Mouse (Mus musculus): Measurements from ENCODE around the gene Gm49711. TPM values are rescaled to one million over a fixed set of nuclear protein-coding genes. Genes with fewer than 3 reads are reported as not detected.

Gene Gm49711
- polyA plus RNA-seq, 1 experiment from 2014 or later: not detected

DNA sequence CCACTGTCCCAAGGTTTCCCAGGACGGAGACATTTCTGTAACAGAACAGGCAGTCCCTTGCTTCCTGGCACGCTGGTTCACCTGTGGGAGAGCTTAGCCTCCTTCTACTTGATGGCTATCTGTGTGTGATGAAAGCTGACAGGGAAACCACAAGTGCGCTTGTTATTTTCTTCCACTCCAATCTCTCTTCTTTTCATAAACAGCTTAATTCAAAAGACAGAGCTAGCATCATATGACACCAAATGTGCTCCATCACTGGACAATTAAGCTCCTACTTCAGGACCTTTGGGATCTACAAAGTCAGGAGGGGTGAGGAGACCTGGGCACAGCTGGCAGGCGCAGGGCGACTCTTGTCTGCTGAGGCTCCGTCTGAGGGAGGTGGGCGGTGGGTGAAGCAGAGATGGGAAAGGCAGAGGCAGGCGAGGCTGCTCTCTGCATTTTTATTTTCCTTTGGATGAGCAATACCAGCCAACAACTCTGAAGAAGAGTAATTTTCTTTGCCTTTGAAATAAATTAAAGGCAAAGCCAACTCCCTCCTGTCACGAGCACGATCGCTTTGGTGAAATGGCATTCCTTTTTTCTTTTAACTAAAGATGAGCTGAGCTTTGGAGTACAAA, 76.1 kb downstream of the Gm49711 start:
- 74% methylated on average over 11 of the region's 11 CpGs for WGBS (ENCODE audit: insufficient replicate concordance)
- no peak for ATAC-seq
- H3K27ac ChIP-seq: no peak overlapping the region

GRCm38 (mm10) chr16:92136275-92136674, 78.2 kb downstream of the Gm49711 start:
- H3K27ac ChIP-seq: no peak overlapping the region
- H3K9ac ChIP-seq: no peak overlapping the region
- no peak overlapping the region for H3K4me3 ChIP-seq
- no peaks in the 10 kb centered on the region for H3K36me3 ChIP-seq
- H3K9me3 ChIP-seq (replicated peaks): no peaks in the 10 kb centered on the region
- ATAC-seq: no peak
- no peaks in the 10 kb centered on the region for H3K4me1 ChIP-seq
- H3K4me2 ChIP-seq: no peak overlapping the region
- no peaks in the 10 kb centered on the region for H3K27me3 ChIP-seq (replicated peaks)
- 79% methylated on average over 15 of the region's 15 CpGs for WGBS (ENCODE audit: insufficient replicate concordance)

More for the DNA sequence above, 76.1 kb downstream of the Gm49711 start:
- Histone ChIP-seq H3K36me3 (no peaks in the 10 kb centered on the region), H3K27me3 (replicated peaks) (no peaks in the 10 kb centered on the region), H3K9ac (no peak overlapping the region), H3K9me3 (replicated peaks) (no peaks in the 10 kb centered on the region), H3K4me1 (no peaks in the 10 kb centered on the region), H3K4me2 (no peak overlapping the region), H3K4me3 (no peak overlapping the region)

DNA sequence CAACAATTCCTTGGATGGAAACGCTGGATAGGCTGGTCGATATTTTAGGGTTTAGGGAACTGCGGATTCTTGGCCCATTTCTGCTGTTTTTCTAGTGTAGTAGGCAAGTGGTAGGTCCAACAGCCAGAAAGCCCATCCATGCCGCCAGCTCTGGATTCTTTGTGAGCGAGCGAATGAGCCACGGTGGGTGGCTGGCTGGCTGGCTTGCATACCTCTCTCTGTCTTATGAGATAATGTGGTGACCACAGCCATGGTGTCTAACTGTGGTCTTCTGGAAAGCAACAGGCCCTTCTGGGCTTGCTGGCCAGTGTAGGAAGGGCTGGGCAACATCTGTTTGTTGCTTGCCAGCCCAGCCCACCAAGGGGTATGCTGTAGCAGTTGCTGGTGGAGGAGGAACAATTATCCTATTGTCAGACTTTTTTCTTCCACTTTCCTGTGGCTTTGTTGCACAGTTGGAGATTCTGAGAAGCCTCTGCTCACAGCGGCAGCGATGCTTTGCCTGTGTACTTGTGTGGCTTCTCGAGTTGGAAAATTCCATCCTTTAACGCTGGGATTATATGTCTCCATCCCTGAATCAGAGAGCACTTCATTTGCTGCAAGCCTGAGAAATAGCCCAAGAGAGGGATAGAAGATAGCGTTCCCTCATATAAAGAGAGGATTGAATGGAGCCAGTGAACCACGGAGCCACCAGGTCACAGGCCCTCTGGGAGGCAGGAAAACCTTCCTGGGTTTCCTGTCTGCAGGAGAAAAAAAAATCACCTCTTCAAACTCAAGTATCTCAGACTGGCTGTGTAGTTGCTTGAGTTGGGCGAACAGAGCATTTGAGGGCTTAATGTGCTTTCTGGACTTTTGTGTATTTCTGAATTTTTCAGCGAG, 81.5 kb downstream of the Gm49711 start:
- H3K9ac ChIP-seq: no peak overlapping the region
- H3K4me3 ChIP-seq: no peak overlapping the region
- no peaks in the 10 kb centered on the region for H3K4me1 ChIP-seq
- H3K9me3 ChIP-seq (replicated peaks): no peaks in the 10 kb centered on the region
- ATAC-seq: no peak
- WGBS (ENCODE audit: insufficient replicate concordance): 63% methylated on average over 15 of the region's 15 CpGs
- H3K36me3 ChIP-seq: no peaks in the 10 kb centered on the region
- no peaks in the 10 kb centered on the region for H3K27me3 ChIP-seq (replicated peaks)
- no peak overlapping the region for H3K27ac ChIP-seq
- H3K4me2 ChIP-seq: no peak overlapping the region

GRCm38 (mm10) chr16:92140328-92140727, 82.2 kb downstream of the Gm49711 start:
- Histone ChIP-seq H3K9ac (no peak overlapping the region), H3K4me3 (no peak overlapping the region), H3K27me3 (replicated peaks) (no peaks in the 10 kb centered on the region), H3K4me2 (no peak overlapping the region), H3K9me3 (replicated peaks) (no peaks in the 10 kb centered on the region), H3K27ac (no peak overlapping the region), H3K36me3 (no peaks in the 10 kb centered on the region), H3K4me1 (no peaks in the 10 kb centered on the region)
- 69% methylated on average over 9 of the region's 9 CpGs for WGBS (ENCODE audit: insufficient replicate concordance)
- no peak for ATAC-seq

DNA sequence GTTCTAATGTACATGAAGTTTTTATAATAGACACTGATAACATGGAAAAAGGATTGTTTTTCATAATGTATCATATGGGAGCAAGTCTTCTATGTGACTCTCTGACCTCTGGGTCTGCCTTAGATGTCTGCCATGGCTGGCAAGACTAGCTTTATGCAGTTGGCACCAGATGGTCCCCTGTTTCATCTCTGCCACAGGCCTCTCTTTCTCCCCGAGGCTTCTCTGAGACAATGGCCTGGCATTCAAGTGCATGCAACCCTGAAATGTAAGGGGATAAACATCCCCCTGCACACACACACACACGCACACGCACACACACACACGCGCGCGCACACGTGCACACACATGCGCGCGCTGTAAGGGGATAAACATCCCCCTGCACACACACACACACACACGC, 82.9 kb downstream of the Gm49711 start:
- no peak overlapping the region for H3K9ac ChIP-seq
- H3K4me1 ChIP-seq: no peaks in the 10 kb centered on the region
- WGBS (ENCODE audit: insufficient replicate concordance): 93% methylated on average over 12 of the region's 12 CpGs
- no peaks in the 10 kb centered on the region for H3K27me3 ChIP-seq (replicated peaks)
- H3K9me3 ChIP-seq (replicated peaks): no peaks in the 10 kb centered on the region
- H3K4me3 ChIP-seq: no peak overlapping the region
- H3K4me2 ChIP-seq: no peak overlapping the region
- H3K36me3 ChIP-seq: no peaks in the 10 kb centered on the region
- no peak overlapping the region for H3K27ac ChIP-seq
- no peak for ATAC-seq

DNA sequence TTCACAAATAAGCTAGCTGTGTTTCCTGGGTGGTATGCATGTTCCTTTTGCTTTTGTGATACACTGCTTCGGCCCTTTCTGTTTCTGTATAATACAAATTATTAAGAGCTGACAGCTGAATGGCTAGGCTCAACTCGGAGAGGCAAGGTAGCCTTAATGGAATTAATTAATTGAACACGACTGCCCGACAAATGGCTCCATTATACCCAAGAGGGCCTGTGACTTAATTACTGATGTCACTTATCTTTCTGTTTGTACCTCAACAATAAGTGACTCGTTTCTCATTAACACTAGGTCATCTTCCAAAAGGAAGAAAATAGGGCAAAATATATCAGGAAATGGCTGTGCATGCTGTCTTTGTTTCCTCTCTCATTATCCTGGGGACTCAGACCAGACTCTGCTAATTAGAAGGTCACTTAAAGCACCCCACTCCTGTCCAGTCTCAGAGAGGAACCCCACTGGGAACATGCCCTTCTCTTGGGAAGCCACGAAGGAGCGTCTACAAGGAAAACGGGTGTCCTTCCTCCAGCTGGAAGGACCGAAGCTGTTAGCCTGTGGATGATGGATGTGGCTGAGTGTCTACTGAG, 84.4 kb downstream of the Gm49711 start:
- Histone ChIP-seq H3K9me3 (replicated peaks) (no peaks in the 10 kb centered on the region), H3K9ac (no peak overlapping the region), H3K27me3 (replicated peaks) (no peaks in the 10 kb centered on the region), H3K4me2 (no peak overlapping the region), H3K36me3 (no peaks in the 10 kb centered on the region), H3K4me1 (no peaks in the 10 kb centered on the region), H3K4me3 (no peak overlapping the region), H3K27ac (no peak overlapping the region)
- no peak for ATAC-seq
- WGBS (ENCODE audit: insufficient replicate concordance): 69% methylated on average over 9 of the region's 9 CpGs

DNA sequence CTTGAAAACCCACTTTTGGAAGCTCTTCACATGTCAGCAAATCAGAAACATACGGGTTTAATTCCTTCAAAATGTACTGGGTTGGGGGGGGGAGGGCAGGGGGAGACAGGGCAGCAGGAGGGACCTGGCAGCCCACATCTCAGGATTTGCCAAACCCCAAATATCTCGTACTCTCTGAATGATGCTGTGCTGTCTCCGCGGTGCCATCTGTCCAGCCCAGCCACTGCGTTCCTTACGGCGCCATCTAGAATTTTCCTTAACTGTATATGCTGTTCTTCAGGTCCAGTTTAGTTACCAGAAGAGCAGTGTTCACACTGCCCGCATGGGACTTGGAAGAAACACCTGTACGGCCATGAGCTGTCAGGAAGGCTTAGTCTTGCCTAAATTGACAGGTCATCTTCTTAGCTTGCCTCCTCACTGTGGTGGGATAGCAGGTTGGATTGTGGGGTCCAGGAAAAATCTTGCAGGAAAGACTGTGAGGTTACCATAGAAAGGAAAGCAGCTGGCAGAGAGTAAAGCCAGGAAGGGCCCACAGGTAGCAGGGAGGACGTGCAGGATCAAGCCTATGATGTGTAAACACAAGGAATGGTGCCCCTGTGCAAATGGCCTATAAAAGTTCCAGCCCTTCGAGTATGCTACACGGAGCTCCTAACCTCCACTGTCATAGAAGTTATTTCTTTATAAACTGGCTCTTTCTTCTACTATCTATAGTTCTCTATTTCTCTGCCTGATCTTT, 89.7 kb downstream of the Gm49711 start:
- peaks cover 6% of the 10 kb centered on the region; the same call in 1 of the 2 replicates for H3K27me3 ChIP-seq (replicated peaks)

DNA sequence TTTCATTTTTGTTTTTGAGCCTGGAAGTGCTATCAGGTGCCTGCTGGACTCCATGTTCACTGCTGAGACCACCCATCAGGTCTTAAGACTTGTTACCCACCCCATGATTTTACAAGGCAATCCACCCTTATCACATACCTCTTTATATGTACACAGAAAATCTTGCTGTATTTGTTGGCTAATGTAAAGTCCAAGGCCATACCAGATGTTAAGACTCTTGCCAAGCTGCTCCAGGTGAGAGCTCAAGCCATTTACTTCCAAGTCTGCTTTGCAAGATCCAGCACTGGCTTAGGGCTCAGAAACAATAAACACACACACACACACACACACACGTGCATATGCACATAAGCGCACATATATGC, 90.2 kb downstream of the Gm49711 start:
- H3K4me2 ChIP-seq: no peak overlapping the region
- H3K4me1 ChIP-seq: no peaks in the 10 kb centered on the region
- WGBS (ENCODE audit: insufficient replicate concordance): 63% methylated on average over 2 of the region's 2 CpGs
- H3K36me3 ChIP-seq: no peaks in the 10 kb centered on the region
- no peak overlapping the region for H3K27ac ChIP-seq
- H3K9ac ChIP-seq: no peak overlapping the region
- no peaks in the 10 kb centered on the region for H3K9me3 ChIP-seq (replicated peaks)
- no peak overlapping the region for H3K4me3 ChIP-seq
- H3K27me3 ChIP-seq (replicated peaks): peaks cover 6% of the 10 kb centered on the region; the same call in 1 of the 2 replicates
- ATAC-seq: no peak

More for the DNA sequence above, 89.7 kb downstream of the Gm49711 start:
- no peaks in the 10 kb centered on the region for H3K4me1 ChIP-seq
- no peaks in the 10 kb centered on the region for H3K9me3 ChIP-seq (replicated peaks)
- H3K27ac ChIP-seq: no peak overlapping the region
- no peak overlapping the region for H3K9ac ChIP-seq
- ATAC-seq: no peak
- no peaks in the 10 kb centered on the region for H3K36me3 ChIP-seq
- H3K4me2 ChIP-seq: no peak overlapping the region
- no peak overlapping the region for H3K4me3 ChIP-seq
- WGBS (ENCODE audit: insufficient replicate concordance): 73% methylated on average over 12 of the region's 12 CpGs

DNA sequence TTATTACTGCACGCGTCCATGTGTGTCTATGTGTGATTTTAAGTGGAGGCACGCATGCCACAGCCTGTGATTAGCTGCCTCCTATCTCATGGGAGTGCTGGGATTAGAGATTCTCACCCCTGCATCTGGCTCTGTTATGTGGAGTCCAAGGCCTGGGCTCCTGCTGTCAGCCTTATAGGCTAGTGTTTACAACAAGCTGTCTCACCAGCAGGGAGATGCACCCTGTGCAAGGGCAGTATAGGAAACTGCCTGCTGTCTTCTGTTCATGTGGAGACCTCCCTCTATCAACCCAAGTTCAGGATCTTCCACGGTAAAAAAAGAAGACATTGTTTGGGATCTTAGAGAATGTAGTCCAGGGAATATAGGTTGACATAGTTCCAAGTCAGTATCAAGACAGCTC, 92.9 kb downstream of the Gm49711 start:
- Histone ChIP-seq H3K9me3 (replicated peaks) (no peaks in the 10 kb centered on the region), H3K9ac (no peak overlapping the region), H3K27ac (no peak overlapping the region), H3K36me3 (no peaks in the 10 kb centered on the region), H3K4me1 (no peaks in the 10 kb centered on the region), H3K4me2 (no peak overlapping the region), H3K27me3 (replicated peaks) (peaks cover 6% of the 10 kb centered on the region; the same call in 1 of the 2 replicates), H3K4me3 (no peak overlapping the region)
- ATAC-seq: no peak
- WGBS (ENCODE audit: insufficient replicate concordance): 64% methylated on average over 4 of the region's 4 CpGs

- Histone ChIP-seq H3K9ac (no peak overlapping the region), H3K4me1 (0 out of 2 replicates have a peak, but pooled peaks cover 5% of the 10 kb centered on the region), H3K36me3 (no peaks in the 10 kb centered on the region), H3K9me3 (replicated peaks) (no peaks in the 10 kb centered on the region), H3K27me3 (replicated peaks) (peaks cover 39% of the 10 kb centered on the region), H3K4me3 (peak overlapping the region; percentile 26), H3K27ac (peak overlapping the region; percentile 30; the same call in 1 of the 2 replicates), H3K4me2 (peak overlapping the region; percentile 58)
- ATAC-seq: no peak; the same call in 1 of the 2 replicates
- 9% methylated on average over 14 of the region's 14 CpGs for WGBS (ENCODE audit: insufficient replicate concordance)
Measured at GRCm38 (mm10) chr16:92158021-92158455, 99.9 kb downstream of the Gm49711 start.

DNA sequence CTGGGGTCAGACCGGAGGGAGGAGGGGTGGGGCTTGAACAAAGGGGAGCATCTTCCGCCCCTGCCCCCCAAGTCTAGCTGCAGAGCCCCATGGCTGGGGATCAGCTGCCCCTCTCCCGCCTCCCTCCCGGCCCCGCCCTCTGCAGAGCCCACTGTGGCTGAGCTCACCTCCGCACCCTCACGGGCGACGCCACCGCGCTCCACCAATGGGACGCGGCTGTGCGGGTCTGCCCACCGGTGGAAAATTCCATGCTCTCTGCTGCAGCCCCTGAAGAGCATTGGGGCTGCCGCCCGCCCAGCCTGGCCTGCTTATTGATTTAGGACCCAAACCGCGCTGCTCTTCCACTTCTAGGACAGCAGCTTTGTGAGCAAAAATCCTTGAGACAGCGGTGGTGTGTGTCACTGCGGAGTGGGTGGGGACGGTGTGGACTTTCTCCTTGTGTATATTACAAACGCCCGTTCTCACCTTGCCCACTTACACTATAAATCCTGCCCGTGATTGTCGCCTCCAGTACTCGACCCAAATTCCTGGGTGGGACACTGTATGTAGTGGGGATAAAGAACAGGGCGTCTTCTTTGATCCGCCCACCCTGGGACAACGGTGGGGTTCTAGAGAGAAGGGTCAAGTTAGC, 100.5 kb downstream of the Gm49711 start:
- 0 out of 2 replicates have a peak, but pooled peaks cover 5% of the 10 kb centered on the region for H3K4me1 ChIP-seq
- no peaks in the 10 kb centered on the region for H3K36me3 ChIP-seq
- ATAC-seq: peak; percentile 69
- no peak overlapping the region for H3K9ac ChIP-seq
- H3K4me2 ChIP-seq: peak overlapping the region; percentile 58
- 4% methylated on average over 30 of the region's 30 CpGs for WGBS (ENCODE audit: insufficient replicate concordance)
- no peaks in the 10 kb centered on the region for H3K9me3 ChIP-seq (replicated peaks)
- H3K27ac ChIP-seq: peak overlapping the region; percentile 30; the same call in 1 of the 2 replicates
- peak overlapping the region; percentile 26 for H3K4me3 ChIP-seq
- H3K27me3 ChIP-seq (replicated peaks): peaks cover 39% of the 10 kb centered on the region
